Mouse (Mus musculus) spleen, adult 2 months (tissue): ENCODE measurements around the gene Cdk17. TPM values are rescaled to one million over a fixed set of nuclear protein-coding genes. Genes with fewer than 3 reads are reported as not detected.

Experiments
- DNase-seq, 2 experiments: peaks; one replicate each; pipeline versions ENCODE4 v3.0.0 to v3.0.0-alpha.2; 2012 to 2021; ENCODE audit warnings: low spot score in 2 of 2, low read depth in 1 of 2
- H3K27ac ChIP-seq: fragments of 200-500 bp; 2 replicates; pipeline ENCODE4 v1.5.1; 2012; ENCODE audit warnings: low read length, inconsistent platforms; ENCODE audit not compliant: insufficient read depth
- H3K27me3 ChIP-seq: fragments of 200-500 bp; 2 replicates; pipeline ENCODE4 v1.6.1; 2012; ENCODE audit warnings: mild to moderate bottlenecking, moderate library complexity, low read length, inconsistent platforms; ENCODE audit not compliant: control insufficient read depth, insufficient read depth
- H3K36me3 ChIP-seq: fragments of 200-500 bp; 2 replicates; pipeline ENCODE4 v1.6.1; 2012; ENCODE audit warnings: mild to moderate bottlenecking, low read length, inconsistent platforms; ENCODE audit not compliant: control insufficient read depth, insufficient read depth
- H3K4me1 ChIP-seq: fragments of 200-500 bp; 2 replicates; pipeline ENCODE4 v1.6.1; 2011; ENCODE audit warnings: inconsistent platforms; ENCODE audit not compliant: control insufficient read depth, insufficient read depth, insufficient read length
- H3K4me3 ChIP-seq: fragments of 200-500 bp; 2 replicates; pipeline ENCODE4 v1.5.1; 2011; ENCODE audit warnings: mild to moderate bottlenecking, inconsistent platforms; ENCODE audit not compliant: insufficient read depth, insufficient read length; ENCODE audit errors: extremely low read depth
- CTCF ChIP-seq: fragments of 200-500 bp; IDR thresholded peaks from 2 replicates; pipeline ENCODE4 v1.5.1; 2011; ENCODE audit warnings: mild to moderate bottlenecking, inconsistent platforms; ENCODE audit not compliant: insufficient read depth, insufficient read length, insufficient replicate concordance; ENCODE audit errors: extremely low read depth
- POLR2A ChIP-seq: fragments of 200-500 bp; IDR thresholded peaks from 2 replicates; pipeline ENCODE4 v1.6.1; 2011; ENCODE audit warnings: low read depth, low read length, inconsistent platforms
- WGBS: fragments of 180-500 bp; shearing (Covaris S2); methylation state at CpG from one replicate; pipeline ENCODE4 v1.1.7; 2018; 5-methylcytosine and 5-hydroxymethylcytosine counted together
- polyA plus RNA-seq: library from polyadenylated mRNA; depleted of rRNA; stranded (reverse); fragments of >200 nt; gene quantifications from 2 replicates; pipeline ENCODE4 v1.2.3, GENCODE M21; 2012

The Cdk17 gene
- polyA plus RNA-seq, 1 experiment: 27.3 TPM

- Histone ChIP-seq H3K4me3 (no peak overlapping the region), H3K4me1 (peaks cover 2% of the 10 kb centered on the region), H3K27ac (no peak overlapping the region), H3K36me3 (no peaks in the 10 kb centered on the region), H3K27me3 (no peaks in the 10 kb centered on the region)
- WGBS: 78% methylated on average over 1 of the region's 1 CpGs
- TF ChIP-seq CTCF: no peak
- TF ChIP-seq POLR2A: no peak
- DNase-seq: no peak
These were observed 31.3 kb upstream of the Cdk17 start for GRCm38 (mm10) chr10:93129345-93129744.

- Histone ChIP-seq H3K4me1 (peaks cover 1% of the 10 kb centered on the region), H3K27me3 (no peaks in the 10 kb centered on the region), H3K27ac (no peak overlapping the region), H3K36me3 (no peaks in the 10 kb centered on the region), H3K4me3 (no peak overlapping the region)
- WGBS: 88% methylated on average over 9 of the region's 9 CpGs
- no peak for DNase-seq
- no peak for TF ChIP-seq POLR2A
- TF ChIP-seq CTCF: no peak
These were observed 30.7 kb upstream of the Cdk17 start for GRCm38 (mm10) chr10:93129904-93130455.

DNA sequence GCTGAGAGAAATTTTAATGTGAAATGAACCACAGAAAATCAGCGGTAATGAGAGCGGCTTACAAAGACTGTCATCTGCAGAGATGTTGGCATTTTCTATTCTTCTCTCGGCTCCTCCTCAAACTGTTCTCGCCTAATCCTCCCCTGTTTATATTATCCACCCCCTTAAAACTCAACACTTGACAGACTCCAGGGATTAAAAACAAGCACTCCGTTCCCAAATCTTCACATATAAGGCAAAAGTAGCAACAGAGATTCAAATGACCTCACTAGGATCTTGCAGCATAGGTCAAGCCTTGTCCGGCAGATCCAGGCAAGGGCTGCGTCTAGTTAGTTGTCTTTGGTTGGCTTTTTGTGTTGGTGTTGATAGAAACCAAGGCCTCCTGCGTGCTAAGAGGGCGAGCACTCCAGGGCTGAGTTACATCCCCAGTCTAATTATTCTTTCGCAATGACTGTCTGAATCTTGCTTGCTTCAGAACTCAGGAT, 30.2 kb upstream of the Cdk17 start:
- Histone ChIP-seq H3K4me1 (no peaks in the 10 kb centered on the region; the same call in 1 of the 2 replicates), H3K27me3 (no peaks in the 10 kb centered on the region), H3K27ac (no peak overlapping the region), H3K36me3 (no peaks in the 10 kb centered on the region), H3K4me3 (no peak overlapping the region)
- TF ChIP-seq CTCF (no peak), POLR2A (no peak)
- no peak for DNase-seq
- 93% methylated on average over 10 of the region's 10 CpGs for WGBS

DNA sequence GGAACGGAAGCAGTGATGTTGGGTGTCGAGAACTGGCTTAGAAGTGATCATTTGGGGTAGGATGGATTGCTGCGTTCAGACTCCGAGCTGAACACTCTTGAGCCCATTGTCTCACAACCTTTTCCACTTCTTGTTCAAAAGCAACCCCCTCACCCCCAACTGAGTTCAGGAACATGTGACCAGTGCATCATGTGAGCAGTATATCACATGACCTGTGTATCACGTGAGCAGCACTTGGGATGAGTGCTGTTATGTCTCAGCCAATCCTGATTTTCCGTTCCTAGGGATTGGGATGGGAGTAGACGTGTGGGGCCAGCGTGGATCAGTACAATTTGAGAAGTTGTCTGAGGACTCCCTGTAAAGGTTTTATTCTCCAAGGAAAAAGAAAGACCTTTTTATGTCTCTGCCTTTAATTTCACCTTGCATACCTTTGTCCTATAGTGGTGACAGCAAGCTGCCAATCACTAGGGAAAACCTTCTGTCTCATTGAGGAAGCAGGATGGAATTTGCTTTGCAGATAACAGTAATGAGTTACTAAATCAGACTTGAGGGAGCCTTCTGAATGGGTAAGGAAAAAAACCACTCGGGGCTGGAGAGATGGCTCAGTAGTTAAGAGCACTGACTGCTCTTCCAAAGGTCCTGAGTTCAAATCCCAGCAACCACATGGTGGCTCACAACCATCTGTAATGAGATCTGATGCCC, 28.7 kb upstream of the Cdk17 start:
- Histone ChIP-seq H3K27me3 (no peaks in the 10 kb centered on the region), H3K36me3 (no peaks in the 10 kb centered on the region), H3K4me3 (no peak overlapping the region), H3K27ac (no peak overlapping the region), H3K4me1 (no peaks in the 10 kb centered on the region)
- WGBS: 90% methylated on average over 9 of the region's 9 CpGs
- no peak for DNase-seq
- TF ChIP-seq CTCF: no peak
- no peak for TF ChIP-seq POLR2A

DNA sequence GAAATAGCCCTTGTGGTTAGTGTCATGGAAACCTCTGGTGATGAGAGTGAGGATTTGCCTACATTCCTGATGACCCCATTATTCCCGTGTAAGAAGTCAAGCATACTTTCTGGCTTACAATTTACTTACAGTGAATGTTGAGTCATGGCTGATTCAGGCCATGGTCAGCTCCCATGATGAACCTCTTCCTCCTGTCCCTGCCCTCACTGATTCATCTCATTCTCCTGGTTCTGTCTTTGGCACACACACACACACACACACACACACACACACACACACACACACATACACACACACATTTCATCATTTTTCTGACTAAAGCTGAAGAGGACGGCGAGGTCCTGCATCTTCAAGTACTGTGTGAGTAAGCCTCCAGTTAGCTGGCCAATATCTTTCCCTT, 21.9 kb upstream of the Cdk17 start:
- Histone ChIP-seq H3K4me1 (no peaks in the 10 kb centered on the region), H3K27me3 (no peaks in the 10 kb centered on the region), H3K36me3 (no peaks in the 10 kb centered on the region), H3K27ac (no peak overlapping the region), H3K4me3 (no peak overlapping the region)
- TF ChIP-seq CTCF: no peak
- no peak for TF ChIP-seq POLR2A
- no peak for DNase-seq
- WGBS: 87% methylated on average over 3 of the region's 3 CpGs

DNA sequence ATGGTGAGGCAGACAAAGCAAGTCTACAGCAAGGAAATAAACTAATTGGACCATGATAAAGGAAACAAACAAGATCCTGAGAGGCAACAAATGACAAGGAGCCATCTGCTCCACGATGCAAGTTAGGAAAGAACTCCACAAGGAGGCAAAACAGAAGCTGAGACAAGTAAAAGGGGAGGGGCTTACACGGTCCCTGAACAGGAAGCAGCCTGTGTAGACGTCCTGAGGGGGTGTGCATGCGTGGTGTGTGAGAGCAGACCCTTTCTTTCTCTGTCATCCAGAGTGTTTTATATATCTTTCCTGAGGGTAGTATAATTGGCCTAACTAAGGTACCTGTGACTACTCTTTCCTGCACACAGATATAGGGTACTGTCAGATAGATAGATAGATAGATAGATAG, 19.9 kb upstream of the Cdk17 start:
- Histone ChIP-seq H3K4me3 (no peak overlapping the region), H3K4me1 (peaks cover 7% of the 10 kb centered on the region; the same call in 1 of the 2 replicates), H3K27ac (no peak overlapping the region), H3K36me3 (no peaks in the 10 kb centered on the region), H3K27me3 (no peaks in the 10 kb centered on the region)
- DNase-seq: no peak
- TF ChIP-seq POLR2A (no peak), CTCF (no peak)
- 14% methylated on average over 4 of the region's 4 CpGs for WGBS
